Mouse (Mus musculus): Measurements from ENCODE around the gene Fgf9.

DNA sequence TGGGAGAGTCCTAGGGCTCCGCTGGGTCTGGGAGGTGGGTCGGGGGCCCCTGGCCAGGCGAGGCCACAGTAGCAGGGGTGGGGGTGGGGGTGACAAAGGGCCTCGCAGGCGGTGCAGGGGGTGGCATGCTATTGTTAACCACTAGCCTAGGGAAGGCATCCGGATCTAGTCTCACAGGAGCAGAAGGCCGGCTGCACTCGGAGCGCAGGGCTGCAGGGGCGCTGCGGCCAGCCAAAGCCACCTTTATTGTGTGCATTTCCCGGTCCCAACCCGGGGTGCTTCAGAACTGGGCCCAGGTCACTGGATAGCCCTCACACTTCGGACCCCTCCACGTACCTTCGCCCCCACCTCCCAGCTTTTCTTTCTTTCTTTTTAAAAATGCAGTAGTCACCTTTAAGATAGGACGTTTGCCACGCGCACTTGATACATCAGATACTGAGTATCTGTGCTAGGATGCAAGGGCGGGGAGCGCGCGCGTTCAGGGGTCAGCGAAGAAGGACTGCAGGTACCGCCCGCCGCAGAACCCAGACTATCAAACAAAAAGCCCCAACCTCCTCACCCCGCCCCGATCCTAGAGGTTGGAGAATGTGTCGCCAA lies 5.2 kb downstream of the Fgf9 start:
- TF ChIP-seq POLR2A (IDR thresholded peaks at IDR 0.05; ENCODE audit: control insufficient read depth, low read depth, low read length) (no peak), CTCF (IDR thresholded peaks at IDR 0.05; ENCODE audit: control insufficient read depth, insufficient read depth, insufficient replicate concordance, low read depth, low read length) (no peak)

All from testis, adult 2 months (tissue).